Mouse (Mus musculus): ENCODE measurements around the gene Bcar3.

GRCm38 (mm10) chr3:122397401-122397800 is 103.5 kb downstream of the Bcar3 start:
- TF ChIP-seq POLR2A (IDR thresholded peaks at IDR 0.05; ENCODE audit: borderline replicate concordance, insufficient read depth, low read length) = no peak
- no peak for TF ChIP-seq CTCF (IDR thresholded peaks at IDR 0.05; ENCODE audit: borderline replicate concordance, insufficient read depth, low read depth, low read length)

Measured in cerebellum, adult 2 months (tissue).